Mouse (Mus musculus) myocyte (in vitro differentiated cells): ENCODE results near the gene Xrcc5.

ENCODE experiments used
- CEBPB ChIP-seq: IDR thresholded peaks from 2 replicates; pipeline ENCODE4 v1.6.1; 2011; ENCODE audit warnings: mild to moderate bottlenecking, moderate library complexity; ENCODE audit not compliant: poor library complexity, insufficient read depth, severe bottlenecking
- E2F4 ChIP-seq: IDR thresholded peaks from one replicate; pipeline ENCODE4 v1.6.1; 2011; ENCODE audit warnings: mild to moderate bottlenecking, control low read depth, moderate library complexity; ENCODE audit not compliant: insufficient read depth
- MYOD1 ChIP-seq, 3 experiments: IDR thresholded peaks; one replicate each; pipeline ENCODE4 v1.6.1; 2011; ENCODE audit warnings: control low read depth in 2 of 3, low read depth in 2 of 3, mild to moderate bottlenecking in 2 of 3, moderate library complexity in 1 of 3; ENCODE audit not compliant: insufficient read length in 2 of 3, control insufficient read depth in 1 of 3
- MYOG ChIP-seq, 3 experiments: IDR thresholded peaks; one replicate each; pipeline ENCODE4 v1.6.1; 2011; ENCODE audit warnings: control low read depth in 2 of 3, low read depth in 2 of 3, mild to moderate bottlenecking in 2 of 3; ENCODE audit not compliant: insufficient read length in 2 of 3, control insufficient read depth in 1 of 3, insufficient read depth in 1 of 3
- USF1 ChIP-seq: IDR thresholded peaks from one replicate; pipeline ENCODE4 v1.6.1; 2011; ENCODE audit warnings: low read depth, mild to moderate bottlenecking, control low read depth, moderate library complexity

DNA sequence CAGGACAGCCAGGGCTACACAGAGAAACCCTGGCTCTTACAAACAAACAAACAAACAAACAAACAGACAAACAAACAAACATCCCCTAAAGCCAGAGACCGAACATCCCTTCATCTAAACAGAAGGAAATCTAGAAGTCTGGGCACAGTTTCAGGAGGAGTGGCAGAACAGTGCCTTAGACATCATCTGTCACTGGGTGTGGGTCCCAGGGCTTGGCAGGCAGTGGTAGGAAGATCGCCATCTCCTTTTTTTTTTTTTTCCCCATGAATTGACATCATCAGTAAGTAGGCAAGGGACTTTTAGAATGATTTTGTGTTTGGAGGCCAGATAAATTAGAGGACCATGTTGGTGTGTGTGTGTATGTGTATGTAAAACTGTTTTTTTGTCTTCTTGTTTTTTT lies 51.0 kb downstream of the Xrcc5 start:
- TF ChIP-seq USF1 (no peak), CEBPB (no peak), MYOD1 (IDR thresholded peaks at IDR 0.05; ENCODE audit: control insufficient read depth in 1 of 3, insufficient read length in 2 of 3, low read depth in 2 of 3) (no peak), MYOG (IDR thresholded peaks at IDR 0.05; ENCODE audit: control insufficient read depth in 1 of 3, insufficient read depth in 1 of 3, insufficient read length in 2 of 3, low read depth in 2 of 3) (no peak), E2F4 (no peak)
